Mouse (Mus musculus) spleen, postnatal 10 days (tissue): Measurements from ENCODE around the gene Ptp4a2.
A peak's percentile ranks its signal among the peaks of the same experiment; 100 is the strongest.
"Not testable (repeated sequence)": the region's sequence is repeated elsewhere in the genome, so short reads cannot be mapped to it uniquely, and the experiment has no call there.

ENCODE experiments used
- DNase-seq, 2 experiments: peaks; one replicate each; pipeline ENCODE4 v3.0.0; 2021 to 2022; ENCODE audit warnings: low spot score in 2 of 2

Gene Ptp4a2

GRCm38 (mm10) chr4:129850491-129850890 is 39.5 kb downstream of the Ptp4a2 start:
- no peak for DNase-seq

- no peak for DNase-seq
Measured at GRCm38 (mm10) chr4:129851861-129852260, 40.8 kb downstream of the Ptp4a2 start.

- DNase-seq = no peak
Measured at GRCm38 (mm10) chr4:129853053-129853452, 42.0 kb downstream of the Ptp4a2 start.

- DNase-seq = no peak
Measured at GRCm38 (mm10) chr4:129853996-129854395, 43.0 kb downstream of the Ptp4a2 start.

DNA sequence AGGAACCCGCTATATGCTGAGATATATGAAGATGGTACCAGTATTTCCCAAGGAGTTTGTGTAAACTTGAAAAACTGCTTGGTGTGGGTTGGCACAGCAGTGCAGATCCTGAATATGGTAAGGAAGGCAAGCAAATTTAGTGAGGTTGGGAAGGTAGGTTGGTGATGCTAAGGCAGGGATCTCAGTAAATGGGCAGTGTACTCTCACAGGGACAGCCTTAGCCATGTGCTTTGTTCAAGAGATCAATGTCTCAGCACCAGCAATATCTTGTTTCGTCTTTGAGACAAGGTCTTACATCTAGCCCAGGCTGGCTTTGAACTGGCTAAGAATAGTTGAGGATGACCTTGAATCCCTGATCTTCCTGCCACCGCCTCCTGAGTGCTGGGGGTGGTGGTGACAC is 43.6 kb downstream of the Ptp4a2 start:
- DNase-seq = no peak

DNA sequence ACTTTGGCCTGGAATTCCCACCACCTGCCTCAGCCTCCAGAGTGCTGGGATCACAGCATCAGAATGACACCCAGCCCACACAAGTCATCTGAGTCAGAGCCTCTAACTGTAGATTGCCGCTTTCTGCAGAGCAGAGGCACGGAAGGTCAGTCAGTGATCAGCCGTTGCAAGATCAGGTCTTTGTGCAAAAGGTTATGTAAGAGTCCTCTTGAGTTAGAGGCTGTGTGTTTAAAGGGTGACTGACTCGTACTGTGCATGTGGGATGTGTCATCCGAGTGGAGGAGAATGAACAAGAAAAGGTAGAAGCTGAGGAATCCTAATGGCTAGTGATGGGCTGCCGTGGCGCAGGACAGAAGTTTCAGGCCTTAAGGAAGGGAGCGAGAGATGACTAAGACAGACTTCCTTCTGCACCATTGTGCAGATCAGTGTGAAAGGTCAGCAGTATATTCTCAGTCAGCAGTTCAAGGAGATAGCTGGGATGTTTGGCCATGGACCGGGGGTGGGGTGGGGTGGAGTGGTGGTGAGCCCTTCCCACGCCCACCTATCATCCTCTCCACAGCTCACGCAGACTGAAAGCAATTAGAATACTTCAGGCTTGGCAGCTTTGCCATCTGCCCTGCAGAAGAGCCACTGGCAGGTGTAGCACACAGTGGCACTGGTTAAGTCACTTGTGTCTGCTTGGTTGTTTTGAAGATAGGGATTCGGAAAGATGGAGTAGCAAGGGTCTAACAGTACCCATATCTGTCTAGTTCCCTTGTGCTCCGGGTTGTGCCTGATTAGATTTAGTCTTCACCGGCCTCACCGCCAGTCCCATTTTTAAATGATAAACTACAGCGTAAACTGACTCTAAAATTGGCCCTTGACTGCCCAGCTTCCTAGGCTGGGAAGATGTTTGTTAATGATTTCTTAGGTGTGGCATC is 44.3 kb downstream of the Ptp4a2 start:
- DNase-seq = no peak

DNA sequence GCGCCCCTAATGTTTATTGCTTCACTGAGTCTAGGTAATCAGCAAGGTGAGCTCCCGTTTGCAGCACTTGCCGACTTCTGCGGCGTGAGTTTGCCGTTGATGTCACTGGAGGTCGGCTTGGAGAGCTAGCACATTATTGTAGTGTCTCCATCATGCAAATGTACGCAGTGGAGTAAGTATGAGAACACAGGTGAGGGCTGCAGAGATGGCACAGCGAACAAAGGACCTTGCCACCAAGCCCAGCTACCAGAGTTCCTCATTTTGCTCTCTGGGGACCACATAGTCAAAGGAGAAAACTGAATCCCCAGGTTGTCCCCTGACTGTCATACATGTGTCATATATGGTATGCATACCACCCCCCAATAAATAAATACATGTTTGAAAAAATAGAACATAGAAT is 49.4 kb downstream of the Ptp4a2 start:
- no peak for DNase-seq

DNA sequence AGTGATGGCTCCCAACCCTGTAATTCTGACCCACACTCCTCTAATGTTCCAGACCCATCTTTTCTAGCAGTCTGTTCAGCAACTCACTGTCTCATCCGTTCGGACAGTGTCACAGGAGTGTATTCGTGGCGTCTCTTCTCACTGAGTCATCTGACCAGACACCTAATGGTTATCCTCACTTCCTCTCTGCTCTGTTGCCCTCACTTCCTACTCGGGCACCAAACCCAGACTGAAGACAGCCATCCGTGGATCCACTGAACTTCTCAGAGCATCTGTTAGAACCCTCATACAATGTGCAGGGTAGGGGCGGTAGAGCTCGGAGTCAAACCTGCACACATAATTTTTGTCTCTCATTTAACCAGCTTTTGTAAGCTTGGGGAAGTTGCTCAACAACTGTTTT is 50.4 kb downstream of the Ptp4a2 start:
- no peak for DNase-seq

DNA sequence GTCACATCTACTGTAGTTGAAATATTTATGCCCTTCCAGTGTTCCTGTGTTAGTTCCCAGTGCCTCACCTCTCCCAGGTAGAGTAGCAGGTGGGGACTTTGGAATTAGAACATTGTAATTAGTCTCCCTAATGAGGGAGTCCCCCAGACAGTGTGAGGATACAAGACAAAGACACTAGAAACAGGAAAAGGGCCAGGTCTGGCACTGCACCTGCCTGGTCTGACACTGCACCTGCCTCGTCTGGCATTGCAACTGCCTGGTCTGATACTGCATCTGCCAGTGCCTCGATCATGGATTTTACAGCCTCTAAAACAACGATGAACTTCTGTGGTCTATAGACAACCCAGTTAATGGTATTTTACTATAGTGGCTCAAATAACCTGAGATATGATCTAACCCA is 51.3 kb downstream of the Ptp4a2 start:
- no peak for DNase-seq

DNA sequence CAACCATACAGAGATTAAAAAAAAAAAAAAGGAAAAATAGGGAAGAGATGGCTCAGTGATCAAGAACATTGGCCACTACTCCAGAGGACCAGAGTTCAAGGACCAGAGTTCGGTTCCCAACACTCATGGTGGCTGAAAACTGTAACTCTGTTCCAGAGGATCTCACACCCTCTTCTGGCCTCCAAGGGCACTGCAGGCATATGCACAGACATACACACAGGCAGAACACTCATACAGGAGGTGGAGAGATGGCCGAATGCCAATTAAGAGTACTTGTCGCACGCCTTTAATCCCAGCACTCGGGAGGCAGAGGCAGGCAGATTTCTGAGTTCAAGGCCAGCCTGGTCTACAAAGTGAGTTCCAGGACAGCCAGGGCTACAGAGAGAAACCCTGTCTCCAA is 55.2 kb downstream of the Ptp4a2 start:
- DNase-seq = not testable (repeated sequence)

DNA sequence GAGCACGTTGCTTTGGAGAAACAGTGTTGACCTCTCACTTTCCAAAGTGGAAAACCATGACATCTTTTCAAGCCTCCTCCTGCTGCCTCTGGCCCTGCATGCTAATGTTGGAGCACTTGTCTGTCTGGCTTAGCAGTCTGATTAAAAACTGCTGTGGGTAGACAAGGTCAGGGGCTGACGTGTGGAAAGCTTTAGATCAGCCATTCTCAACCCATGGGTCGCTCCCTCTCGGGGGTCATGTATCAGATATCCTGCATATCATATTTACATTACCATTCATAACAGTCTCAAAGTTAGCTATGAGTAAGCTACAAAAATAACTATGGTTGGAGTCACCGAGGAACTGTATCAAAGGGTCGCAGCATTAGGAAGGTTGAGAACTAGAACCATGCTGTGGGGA is 57.2 kb downstream of the Ptp4a2 start:
- DNase-seq = no peak

- no peak for DNase-seq
Measured at GRCm38 (mm10) chr4:129870483-129870882, 59.5 kb downstream of the Ptp4a2 start.

DNA sequence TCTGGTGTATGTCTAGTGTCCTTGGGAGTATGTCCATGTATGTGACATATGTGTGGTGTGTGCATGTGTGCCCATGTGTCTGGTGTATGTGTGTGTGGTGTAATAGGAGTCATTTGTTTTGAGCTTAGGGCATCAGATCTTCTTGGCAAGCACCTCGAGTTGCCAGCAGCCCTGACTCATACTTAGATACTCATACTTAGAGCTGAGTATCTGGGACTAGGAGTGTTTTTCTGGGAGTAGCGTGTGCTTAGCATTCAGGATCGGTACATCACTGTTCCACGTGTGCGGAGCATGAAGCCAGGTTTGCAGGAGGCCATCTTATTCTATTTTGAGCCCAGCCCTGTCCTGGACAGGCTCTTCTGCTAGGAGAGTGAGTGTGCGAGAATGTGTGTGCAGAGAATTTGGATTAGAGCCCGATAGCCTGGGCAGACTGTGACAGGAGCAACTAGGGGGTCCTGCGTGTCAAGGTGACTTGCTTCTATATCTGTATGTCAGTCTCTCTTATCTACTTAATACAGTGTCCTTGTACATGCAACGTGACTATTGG is 61.4 kb downstream of the Ptp4a2 start:
- DNase-seq = no peak

DNA sequence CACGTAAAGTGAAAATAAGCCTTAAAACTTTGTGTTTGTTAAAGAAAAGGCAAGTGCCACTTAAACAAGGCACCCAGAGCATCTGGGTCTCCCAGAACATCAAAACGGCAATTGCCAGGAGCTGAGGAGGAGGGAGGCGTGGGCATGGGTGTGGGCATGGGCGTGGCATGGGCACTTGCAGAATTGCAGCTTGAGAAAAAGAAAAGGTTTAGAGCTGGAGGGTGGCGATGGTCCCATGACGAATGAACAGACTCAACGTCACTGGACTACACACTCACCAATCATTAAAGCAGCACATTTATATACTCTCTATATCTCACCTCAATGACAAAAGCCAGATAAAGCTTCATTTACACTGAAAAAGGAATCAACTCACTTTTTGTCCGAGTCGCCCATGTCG is 63.8 kb downstream of the Ptp4a2 start:
- no peak for DNase-seq

- DNase-seq = no peak
Measured at GRCm38 (mm10) chr4:129875406-129875805, 64.4 kb downstream of the Ptp4a2 start.

DNA sequence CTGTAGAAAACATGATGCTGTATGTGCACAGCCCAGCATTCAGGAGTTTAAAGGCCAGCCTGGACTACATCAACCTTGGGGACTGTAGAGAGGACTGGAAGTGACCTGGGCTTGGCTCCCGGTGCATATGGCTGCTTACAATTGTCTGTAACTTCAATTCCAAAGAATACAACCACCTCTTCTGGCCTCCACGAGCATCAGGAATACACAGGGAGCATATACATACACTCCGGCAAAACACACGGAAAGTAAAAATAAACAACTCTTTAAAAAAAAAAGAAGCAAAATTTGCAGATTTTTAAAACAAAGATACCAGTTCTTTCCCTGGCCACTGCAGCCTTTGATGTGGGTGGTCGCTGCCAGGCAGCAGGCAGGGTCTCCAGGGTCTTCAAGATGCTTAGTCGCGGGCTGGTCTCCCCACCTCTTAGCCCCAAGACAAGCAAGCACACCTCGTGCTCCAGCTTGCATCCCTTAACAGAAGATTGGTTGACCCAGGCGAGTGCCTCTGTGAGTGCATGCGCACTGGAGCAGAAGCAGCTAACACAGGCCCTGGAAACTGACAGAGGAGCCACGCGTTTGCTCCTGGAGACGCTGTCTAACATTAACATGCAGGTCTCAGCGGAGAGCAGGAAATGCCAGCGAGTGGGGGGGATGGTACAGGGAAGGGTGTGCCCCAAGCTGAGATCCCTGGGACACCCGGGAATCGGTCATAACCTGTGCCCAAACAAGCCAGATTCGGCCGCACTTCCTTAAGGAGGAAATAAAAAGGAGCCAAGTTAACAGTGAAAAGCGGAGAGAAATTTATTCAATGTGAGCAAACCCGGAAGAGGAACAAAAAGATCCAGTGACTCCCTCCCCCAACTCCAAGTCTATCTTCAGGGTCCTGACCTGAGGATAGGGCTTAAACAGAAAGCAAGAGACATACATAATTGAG is 66.1 kb downstream of the Ptp4a2 start:
- DNase-seq = peak; percentile 52 to 69

GRCm38 (mm10) chr4:129877967-129878655 is 67.1 kb downstream of the Ptp4a2 start:
- DNase-seq = peak; percentile 12 to 43

- no peak for DNase-seq
Measured at GRCm38 (mm10) chr4:129878656-129879145, 67.7 kb downstream of the Ptp4a2 start.

- peak in 1 of 2 experiments; percentile 42 for DNase-seq
Measured at GRCm38 (mm10) chr4:129879206-129879780, 68.3 kb downstream of the Ptp4a2 start.

DNA sequence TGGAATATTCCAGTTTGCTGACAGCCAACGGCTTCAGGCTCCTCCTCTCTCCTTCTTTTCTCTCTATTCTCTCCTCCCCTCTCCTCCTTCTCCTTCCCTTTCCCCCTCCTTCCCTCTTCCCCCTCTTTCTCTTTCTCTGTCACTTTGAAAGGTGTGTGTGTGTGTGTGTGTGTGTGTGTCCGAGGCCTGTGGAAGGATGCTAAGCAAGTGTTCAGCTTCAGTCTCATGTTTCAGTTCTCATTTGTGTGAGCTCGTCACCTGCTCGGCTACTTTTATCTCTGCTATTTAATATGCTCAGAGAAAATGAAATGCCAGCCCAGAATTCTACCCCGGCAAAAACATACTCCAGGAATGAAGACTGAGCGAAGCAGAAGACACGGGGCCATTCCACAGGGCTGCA is 69.6 kb downstream of the Ptp4a2 start:
- no peak for DNase-seq

DNA sequence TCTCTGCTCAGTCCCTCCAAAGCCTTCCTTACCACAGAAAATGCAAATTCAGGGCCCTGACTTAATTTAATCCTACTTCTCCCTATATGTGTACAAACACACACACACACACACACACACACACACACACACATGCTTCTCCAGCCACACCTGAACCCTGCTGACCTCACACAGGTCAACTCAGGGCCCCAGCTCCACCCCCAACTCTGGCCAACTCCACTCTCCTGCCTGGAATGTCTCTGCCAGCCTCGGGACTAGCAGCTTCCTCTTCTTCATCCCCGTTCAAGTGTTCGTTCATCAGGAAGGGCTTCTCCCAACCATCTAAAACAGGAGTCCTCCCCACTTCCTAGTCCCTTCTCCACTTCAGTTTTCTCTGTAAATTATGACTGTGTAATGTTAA is 70.6 kb downstream of the Ptp4a2 start:
- DNase-seq = no peak
